Mouse (Mus musculus) c-Kit-negative CD71-positive TER-119-positive erythroid progenitor cells, embryonic 14.5 days (primary cell): Measurements from ENCODE around the gene BC048671.

Experiments used
- DNase-seq: peaks from one replicate; pipeline ENCODE4 v3.0.0-alpha.2; 2013; ENCODE audit warnings: low read depth, low spot score

The BC048671 gene

GRCm38 (mm10) chr6:90350011-90350410, 49.0 kb downstream of the BC048671 start:
- no peak for DNase-seq
